Mouse (Mus musculus) hindlimb bud, embryonic 11.5 days (tissue): ENCODE results near the gene Gabrb1.
"Not testable (repeated sequence)": the region's sequence is repeated elsewhere in the genome, so short reads cannot be mapped to it uniquely, and the experiment has no call there.

Source experiments
- DNase-seq: peaks from one replicate; pipeline ENCODE4 v3.0.0-alpha.2; 2012; ENCODE audit warnings: low read depth, low spot score; ENCODE audit errors: extremely low spot score

The Gabrb1 gene

DNA sequence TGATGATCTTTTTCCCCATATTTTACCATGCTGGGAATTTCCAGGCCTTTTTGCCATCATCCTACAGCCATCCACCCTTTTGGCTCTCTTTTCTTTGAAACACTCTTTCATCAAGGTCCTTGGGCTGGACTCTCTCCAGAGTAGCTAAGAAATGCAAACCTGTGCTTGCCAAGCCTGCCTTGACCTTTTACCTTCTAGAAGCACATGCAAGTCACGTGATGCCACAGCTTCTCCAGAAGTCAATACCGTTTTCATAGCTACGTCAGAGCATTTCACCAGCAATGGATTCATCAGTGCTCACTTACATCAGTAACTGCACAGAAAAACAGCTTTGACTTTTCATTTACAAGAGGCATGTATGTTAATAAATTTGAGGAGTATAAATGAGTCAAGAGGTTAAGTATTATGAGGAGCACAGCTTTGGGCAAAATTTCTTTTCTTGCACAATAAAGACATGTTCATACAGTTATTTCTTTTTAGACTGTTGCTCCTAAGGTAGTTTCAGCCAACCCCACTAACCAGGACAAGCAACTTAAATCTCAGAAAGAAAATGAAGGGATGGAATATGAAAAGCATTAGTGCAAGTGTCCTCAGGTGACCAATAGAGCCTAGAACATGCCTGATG is 346.0 kb downstream of the Gabrb1 start:
- DNase-seq, result no peak

DNA sequence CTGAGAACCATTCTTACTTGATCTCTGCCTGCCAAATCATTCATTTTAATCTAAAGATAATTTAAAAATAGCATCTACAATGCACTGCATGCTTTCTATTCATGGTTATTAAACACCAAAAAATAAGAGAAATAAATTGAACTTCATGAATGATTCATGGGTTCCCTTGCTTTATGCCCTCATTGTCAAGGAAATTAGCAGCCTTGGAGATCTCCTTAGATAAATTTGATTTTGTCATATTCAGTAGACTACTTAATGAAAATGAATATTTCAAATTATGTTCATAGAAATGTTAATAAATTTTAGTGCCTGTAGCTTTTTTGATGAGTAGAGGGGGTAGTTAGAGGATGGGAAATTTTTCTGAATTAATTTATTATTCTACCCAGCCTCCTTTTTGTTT is 379.0 kb downstream of the Gabrb1 start:
- DNase-seq, result no peak

DNA sequence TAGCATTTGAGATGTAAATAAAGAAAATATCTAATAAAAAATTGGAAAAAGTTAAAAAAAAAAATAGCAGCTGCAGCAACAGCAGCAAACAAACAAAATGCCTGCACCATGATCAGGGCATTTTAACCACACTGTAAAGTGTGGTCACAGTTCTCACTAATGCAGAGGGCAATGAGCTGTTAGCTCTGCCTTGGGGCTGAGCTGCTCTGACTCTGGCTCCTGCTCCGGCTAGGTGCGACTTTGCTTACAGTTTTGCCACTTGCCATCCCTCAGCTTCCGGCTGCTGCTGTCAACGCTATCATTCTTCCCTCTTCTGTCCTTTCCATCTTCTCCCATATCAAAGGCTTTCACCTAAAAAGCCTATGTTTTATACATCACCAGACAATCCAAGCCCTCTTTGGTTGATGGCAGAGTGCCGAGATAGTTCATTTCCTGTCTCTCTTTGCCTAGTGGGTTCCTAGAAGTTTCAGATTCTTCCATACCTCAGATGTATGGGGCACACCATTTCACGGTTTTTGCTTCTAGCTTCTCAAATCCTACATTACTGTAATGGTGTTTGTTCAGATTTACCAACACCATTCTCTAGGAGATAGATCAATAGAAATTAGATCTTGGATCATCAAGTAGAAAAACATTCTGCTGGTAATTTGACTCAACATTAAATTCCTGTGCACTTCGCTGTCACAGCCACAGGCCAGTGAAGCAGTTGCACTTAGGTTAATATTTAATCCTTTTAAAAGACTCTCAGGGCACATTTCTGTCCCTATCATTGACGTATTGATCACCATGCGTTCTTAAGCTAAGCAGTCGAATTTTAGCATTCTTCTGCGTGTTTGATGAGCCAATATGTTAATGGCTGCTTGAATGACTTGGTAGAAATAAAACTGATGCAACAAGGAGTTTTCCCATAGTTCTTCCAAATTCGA is 385.6 kb downstream of the Gabrb1 start:
- no peak for DNase-seq

DNA sequence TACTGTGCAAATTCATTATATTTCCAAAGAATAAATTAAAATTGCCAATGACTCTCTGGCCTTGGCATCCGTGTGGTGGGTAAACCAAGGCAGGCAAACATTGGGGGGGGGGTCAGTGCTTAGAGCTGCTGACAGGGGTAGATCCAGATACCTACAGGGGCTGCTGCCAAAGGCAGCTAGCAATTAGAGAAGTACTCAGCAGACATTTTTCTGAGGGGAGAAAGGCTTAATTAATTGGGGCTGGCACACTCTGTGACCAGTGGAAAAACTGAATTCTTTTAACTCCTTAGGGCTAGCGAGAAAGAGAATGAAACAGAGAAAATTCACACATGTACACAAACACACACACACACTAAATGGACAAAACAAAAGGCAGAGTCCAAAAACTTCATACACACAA is 388.3 kb downstream of the Gabrb1 start:
- no peak for DNase-seq

DNA sequence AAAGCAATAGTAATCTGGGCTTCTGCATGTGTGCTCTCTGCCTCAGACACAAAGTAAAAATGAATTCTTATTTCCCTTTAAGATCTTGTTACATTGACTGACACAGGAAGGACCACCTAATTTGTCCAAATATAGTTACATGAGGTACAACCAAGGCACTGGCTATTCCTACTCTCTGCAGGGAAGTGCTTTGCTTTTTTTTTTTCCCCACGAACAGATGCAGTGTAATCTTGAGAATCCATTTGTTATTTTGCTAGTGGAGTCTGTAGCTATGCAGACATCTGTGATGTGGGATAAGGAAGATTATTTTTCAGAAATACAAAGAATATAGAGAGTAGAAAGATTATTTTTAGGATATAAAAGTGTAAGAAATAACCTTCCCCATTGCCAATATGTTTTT is 406.2 kb downstream of the Gabrb1 start:
- DNase-seq, result no peak

DNA sequence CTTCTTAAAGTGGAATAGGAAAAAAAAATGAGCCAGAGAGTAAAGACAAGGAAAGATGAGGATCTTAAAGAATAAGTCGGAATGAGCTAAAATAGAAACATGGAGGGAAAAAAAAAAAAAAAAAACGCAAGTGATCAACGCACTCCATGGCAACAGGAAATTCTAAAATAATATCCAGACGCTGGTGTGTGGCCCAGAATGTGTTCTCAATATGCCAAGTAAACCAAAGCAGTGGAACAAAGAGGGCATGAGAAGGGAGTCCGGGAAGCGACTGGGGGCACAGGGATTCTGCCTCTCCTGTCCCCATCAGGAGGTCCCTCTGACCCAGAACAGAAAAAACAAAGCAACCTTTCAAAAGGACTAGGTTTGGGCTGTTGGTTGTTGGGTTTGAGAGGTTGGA is 410.9 kb downstream of the Gabrb1 start:
- no peak for DNase-seq

DNA sequence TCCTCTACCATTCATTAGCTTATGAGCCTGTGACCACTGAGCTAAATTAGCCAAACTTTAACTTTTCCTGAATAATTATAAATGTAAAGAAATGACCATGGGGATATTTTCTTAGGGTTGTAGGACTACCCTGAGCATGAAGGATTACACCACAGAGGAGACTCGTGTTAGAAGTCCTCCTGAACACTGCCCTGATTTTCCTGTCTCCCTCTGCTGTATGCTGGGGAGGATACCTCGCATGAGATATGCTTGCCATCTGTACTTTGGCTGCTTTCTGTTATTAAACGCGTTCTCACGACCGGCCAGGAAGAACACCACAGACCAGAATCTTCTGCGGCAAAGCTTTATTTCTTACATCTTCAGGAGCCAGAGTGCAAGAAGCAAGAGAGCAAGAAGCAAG is 411.5 kb downstream of the Gabrb1 start:
- DNase-seq, result not testable (repeated sequence)

DNA sequence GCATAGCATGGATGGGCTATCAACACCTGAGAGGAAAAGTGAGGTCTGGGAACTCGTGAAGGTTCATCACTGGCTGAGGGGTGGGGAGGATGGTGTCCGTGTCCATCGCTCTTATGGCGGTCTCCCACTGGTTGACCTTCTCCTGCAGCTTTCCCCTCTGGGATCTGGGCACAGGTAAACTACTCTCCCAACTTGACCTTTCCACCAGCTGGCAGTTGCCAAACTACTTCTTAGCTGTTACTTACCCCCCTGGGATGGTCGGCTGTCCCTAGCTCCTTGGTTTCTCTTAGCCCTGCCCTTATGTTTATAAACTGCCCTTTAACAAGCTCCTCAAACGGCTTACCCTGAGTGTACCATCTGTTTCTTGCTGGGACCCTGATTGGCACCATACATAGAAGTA is 418.9 kb downstream of the Gabrb1 start:
- DNase-seq, result no peak

DNA sequence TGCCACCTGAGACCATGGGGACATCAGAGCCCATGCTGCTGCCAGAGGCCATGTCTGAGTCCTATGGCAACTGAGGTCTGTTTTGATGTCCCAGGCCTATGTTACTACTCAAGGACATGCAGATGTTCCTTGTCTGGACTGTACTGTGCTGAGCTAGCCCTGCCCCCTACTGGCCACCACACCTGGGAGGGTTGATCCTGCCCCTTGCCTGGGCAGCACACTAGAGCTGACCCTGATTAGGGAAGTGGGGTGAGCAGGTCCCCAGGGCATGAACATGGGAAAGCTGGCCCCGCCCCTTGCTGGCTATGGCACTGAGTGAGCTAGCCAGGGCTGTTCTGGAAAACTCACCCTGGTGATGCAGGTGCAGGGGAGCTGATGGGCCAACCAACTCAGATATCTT is 428.6 kb downstream of the Gabrb1 start:
- DNase-seq, result no peak

DNA sequence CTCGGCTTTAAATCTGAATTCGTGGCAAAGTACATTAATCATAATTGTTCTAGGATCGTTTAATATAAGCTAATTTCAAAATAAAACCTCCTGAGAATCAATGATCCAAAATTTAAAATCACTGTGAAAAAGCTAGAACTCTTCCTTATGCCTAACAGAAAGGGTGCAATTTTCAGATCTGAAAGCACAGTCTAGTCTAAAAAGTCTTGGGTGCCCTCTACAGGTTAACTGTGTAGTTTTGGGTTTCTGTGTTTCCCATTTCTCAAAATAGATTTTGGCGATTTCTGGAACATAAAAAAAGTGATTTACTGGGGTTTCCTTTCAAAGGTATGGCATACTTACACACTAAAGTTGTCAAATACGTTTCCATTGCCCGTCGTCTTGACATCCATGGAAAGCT is 436.7 kb downstream of the Gabrb1 start:
- peak; percentile 24 for DNase-seq

DNA sequence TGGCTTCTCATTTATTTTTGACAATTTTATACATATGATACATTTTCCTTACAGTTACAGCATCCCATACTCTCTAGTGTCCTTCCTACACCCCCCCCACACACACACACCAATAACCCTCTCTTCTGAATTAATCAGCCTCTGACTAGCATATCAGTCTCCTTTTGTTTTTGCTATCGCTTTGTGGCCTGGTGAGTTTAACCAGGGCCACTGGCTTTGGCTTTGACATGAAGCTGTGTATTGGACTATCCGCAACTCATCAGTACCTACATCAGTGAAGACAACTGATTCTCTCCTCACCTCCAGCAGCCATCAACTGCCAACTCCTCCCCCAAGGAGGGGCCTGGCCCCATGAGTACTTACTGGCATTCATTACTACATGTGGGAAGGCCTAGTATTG is 437.1 kb downstream of the Gabrb1 start:
- no peak for DNase-seq

DNA sequence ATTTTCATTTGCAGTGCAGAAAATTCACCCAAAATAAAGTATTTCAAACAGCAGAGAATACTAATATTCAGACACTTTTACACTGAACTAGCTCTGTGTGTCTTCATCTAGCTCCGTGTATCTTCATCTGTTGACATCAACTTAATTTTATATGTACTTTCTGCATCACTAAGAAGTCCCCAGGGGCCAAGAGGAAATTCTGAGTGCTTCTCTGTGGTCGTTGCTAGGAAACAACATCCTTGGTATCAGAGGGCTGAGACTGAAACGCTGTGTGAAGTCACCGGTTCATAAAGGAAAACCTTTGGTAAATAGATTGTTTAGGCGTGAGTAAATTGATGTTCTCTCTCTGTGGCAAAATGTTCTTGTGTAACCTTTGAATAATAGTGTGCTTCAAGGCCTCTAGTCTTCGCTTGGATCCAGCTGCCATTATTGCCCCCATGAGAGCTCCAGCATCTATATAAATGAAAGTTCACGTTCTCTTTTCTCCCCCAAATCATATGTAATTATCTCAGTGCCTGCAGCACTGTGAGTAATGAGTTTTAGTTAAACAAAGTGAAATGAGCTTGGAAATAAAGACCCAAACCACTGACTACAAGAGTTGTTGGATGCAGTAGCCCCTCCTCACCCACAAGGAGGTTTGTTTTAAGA is 446.5 kb downstream of the Gabrb1 start:
- DNase-seq, result no peak

DNA sequence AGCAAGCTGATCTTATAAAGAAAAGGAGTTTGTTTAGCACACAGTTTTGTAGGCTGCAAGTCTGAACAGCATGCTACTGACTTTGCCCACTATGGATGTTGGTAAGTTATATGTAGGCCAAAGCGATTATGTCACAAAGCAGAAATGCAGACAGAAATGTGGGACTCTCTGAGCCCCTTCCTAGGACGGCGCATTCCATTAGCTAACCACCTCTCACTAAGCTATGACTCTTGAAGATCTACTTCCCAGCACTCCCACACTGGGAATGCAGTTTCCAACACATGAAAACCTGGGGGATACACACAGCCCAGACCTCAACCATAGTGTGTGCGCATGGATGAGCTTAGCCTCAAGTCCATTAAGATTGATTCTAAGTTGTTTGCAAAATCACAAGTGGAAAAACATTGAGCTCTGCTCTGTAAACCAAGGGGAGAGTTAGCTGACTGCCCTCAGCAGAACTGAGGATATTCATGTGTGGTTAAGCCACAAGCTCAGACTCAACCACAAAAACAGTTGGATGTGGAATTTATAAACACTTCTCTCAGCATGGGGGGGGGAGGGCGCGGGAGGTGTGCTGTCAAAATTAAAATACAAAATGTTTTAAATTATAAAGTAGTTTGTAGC is 464.6 kb downstream of the Gabrb1 start:
- DNase-seq, result no peak

DNA sequence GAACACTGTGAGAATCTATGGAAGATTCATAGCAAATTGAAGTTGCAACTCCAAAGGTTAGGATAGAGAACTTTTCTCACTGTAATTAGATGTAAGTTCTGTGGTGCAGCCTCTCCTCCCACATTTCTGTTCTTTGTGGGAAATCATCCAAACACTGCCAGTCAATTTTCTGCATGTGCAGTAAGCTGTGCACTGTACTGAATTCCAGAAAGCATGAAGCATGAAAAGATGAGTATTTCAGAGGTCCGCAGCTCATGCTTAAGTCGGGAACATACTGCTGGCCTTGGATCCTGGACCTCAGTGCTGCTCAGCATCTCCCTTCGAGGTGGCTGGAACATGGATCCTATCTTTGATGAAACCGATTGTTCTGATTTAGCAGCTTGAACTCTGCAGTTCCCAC is 468.8 kb downstream of the Gabrb1 start:
- DNase-seq, result no peak

DNA sequence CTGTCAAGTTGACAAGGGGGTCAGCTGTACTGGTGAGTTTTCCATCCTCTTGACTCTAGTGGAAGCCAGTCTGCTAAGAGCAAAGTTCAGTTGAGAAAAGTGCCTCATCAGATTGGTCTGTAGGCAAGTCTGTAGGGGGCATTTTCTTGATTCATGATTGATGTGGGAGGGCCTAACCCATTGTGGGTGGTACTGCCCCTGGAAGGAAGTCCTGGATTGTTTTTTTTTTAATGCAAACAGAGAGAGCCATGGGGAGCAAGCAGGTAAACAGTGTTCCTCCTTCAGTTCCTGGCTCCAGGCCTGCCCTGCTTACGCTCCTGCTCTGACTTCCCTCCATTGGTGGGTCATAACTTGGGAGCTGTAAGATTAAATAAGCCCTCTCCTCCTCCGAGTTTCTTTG is 476.0 kb downstream of the Gabrb1 start:
- no peak for DNase-seq

DNA sequence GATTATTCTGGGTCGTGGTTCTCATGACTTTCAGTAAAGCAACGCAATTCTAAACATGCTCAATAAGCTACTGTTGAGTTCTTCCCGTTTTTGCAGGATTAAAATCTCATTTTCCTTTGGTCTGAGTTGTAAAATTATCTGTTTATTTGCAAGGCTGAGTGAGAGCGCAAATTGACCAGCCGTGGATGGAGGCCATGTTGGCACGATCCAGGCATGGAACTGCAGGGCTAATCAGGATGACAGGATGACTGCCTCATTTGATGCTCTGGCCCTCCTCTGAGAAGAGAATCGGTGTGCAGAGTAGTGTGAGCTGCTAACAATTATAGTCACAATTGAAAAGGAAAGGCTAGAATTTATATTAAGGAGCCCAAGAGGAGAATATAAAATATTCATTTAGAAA is 480.3 kb downstream of the Gabrb1 start:
- DNase-seq, result no peak

DNA sequence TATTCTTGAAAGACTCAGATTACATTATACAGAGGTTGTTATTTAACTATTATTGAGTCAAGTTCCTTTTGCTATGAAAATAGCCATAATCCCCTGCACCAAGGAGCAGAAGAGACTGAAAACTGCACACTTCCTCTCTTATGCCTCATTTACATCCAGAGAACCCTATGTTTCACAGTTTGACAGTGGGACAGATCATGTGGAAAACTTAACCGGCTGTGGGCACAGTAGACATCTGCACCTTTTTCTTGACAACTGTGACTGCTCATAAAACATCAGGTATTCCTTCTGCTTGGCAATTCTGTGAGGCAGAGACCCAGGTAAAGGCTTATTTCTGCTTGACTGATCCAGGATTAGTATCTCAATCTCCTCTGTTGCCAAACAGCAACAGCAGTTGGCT is 481.7 kb downstream of the Gabrb1 start:
- DNase-seq, result no peak

DNA sequence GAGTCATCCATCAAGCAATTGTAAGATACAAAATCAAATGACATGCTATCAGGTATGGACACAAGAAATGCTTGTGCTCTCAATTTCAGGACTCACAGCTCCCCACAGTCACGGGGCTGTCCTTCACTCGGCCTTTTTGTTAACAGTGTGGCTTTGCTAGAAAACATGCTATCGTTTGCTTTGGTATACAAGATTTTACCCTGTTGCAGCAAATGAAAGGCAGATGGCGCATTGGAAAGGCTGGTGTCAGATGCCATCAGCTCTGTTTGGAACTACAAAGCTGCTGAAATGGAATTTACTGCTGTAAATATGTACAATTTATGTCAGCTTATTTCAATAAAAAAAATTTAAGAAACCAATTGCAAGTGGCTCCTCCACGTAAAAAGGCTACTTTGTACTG is 490.8 kb downstream of the Gabrb1 start:
- DNase-seq, result no peak

DNA sequence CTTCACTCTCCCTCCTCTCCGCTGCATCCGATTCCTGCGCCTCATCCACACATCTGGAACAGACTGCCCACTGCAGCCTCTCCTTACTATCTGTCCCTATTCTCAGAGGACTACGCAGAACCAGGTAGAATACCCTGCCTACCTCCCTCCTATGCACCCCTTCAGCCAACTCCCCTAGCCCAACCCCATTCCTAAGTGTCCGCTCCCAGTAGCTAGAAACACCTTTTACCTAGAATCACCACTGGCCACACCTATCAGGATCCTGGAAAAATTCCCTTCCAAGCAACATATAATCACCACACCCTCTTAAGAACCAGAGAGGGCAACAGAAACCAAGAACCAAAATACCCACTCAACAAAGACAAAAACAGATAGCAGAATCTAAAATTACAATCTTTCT is 493.0 kb downstream of the Gabrb1 start:
- DNase-seq, result no peak

DNA sequence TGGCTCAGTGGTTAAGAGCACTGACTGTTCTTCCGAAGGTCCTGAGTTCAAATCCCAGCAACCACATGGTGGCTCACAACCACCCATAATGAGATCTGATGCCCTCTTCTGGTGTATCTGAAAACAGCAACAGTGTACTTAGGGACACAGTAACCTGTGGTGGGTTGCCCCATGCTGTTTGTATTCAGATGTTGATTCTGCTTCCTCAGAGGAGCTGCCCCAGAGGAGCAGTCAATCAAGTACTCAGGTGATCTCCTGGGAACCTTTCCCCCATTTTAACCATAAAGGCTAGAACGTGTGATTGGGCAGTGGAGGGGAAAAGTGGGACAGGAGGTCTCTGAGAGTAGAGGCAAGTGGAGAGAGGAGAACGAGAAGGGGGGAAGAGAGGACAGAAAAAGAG is 497.8 kb downstream of the Gabrb1 start:
- not testable (repeated sequence) for DNase-seq

DNA sequence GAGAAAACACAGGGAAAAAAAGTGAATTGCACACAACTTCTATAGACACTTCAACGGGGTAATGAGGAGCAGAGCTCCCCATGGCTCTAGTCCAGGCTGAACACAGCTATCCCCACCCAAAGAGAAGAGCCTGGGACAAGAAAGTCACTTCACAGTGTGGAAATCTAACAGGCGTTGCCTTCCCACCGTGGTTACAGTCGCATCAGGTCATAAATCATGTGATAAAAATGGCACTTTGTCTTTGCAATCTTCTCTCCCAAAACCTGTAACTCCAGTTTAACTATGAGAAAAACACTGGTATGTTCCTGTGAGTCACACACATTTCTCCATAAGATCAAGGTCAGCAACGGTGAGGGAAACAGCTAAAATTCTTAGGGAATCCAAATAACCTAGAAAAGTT is 498.7 kb downstream of the Gabrb1 start:
- no peak for DNase-seq

DNA sequence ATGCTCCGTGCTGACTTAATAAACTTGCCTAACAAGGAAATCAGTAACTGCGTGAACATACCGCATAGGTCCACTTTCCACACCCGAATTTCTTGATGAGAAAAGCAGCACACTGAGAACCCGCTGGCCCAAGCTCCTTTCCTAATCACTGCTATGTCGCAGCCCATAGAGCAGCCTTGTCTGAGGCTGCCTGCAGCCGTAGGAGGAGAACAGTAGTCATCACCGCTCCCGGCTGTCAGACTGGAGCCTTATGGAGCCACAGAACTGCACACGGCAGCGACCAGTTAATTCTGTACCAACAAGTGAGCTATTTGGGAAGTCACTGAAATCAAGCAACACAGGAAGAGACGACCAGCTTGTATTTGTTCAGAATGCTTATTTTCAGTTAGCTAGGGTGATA is 500.8 kb downstream of the Gabrb1 start:
- DNase-seq, result no peak
